Mouse (Mus musculus): ENCODE data around the gene Banp.

Gene Banp

DNA sequence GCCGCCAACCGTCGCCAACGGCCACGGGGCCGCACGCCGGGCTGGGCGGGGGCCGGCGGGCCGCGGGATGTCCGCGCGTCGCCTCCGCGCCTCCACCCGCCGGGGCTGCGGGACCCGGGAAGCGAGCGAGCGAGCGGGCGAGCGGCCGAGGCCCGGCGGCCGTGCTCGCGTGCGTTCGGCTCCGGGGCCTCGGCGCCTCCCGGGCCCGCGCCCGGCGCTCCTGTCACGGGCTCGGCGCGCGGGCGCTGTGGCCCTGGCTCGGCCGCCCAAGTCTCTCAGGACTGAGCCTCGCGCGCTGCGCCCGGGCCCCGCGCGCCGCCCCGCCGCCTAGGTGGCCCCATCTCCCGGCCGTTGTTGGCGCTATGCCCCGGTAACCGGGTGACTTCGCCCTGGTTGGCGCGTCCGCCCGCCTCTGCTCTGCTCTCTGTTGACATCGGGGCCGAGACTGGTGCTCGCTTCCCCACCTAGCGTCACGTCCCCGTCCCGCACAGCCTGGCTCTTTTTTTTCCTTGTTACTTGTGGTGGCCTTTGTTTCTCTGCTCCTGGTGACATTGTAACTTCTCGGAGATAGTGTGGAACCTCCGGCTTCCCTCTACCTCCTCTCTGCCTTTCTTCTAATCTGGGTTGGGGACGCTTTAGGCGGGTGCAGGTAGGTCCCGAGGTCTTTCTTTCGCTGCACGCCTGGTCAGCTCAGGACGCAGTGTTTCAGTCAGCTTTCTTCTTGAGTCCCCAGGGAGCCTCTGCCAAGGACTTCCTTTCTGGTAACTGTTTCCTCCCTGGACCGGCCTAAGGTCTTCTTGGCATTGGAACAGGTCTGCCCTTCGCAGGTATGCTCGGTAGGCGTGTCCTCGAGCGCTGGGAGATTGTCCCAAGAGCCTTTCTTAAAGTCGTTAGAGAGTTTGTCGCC is 1.5 kb downstream of the Banp start:
- DNase-seq (ENCODE audit: low read depth, low spot score) = peak; percentile 73

DNA sequence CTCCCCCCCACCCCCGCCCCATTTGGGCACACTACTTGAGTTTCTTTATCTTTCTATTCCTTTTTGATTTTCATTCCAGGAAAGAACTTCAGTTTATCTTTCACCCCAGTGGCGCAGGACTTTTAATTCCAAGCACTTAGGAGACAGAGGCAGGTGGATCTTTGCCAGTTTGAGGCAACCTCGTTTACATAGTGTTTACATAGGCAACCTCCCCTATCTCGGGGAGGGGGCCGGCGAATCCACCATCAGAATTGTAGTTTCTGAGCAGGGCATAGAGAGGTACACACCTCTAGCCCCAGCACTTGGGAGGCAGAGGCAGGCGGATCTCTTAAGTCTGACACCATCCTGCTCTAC is 2.1 kb downstream of the Banp start:
- DNase-seq (ENCODE audit: low read depth, low spot score) = no peak

DNA sequence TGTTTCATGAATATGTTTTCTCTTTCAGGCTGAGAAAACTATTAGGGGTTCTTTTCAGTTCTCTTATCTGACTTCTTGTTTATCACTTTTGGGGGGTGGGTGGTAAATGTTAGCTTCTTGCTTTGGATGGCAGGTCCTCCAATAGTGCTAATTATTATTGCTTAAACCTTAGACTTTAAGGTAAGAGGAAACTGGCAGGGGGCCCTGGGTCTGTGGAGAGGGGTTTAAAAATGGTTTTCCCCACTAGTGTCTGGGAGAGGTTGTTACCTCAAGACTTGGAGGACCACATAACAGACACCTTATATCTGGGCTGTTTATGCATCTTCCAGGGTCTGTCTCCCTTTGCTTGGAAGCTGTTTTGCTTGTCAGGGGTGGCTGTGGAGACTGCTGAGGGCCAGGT is 2.6 kb downstream of the Banp start:
- DNase-seq (ENCODE audit: low read depth, low spot score) = no peak

DNA sequence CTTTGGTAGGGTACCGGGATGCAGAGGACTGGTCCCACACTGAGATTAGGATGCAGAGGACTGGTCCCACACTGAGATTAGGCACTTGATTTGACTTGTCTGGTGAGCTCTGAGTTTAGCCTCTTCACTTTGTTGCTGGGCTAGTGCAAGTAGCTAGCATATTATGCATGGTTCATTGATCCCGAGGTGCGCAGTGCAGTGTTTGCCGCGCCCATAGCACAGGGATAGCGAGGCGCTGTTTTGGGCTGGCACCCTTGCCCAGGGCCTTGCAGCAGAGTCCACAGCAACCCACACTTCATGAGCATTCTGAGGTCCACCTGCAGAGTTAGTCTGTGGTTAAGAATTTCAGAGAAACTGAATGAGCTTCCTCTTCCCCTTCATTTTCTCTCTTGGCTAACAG is 3.2 kb downstream of the Banp start:
- DNase-seq (ENCODE audit: low read depth, low spot score) = no peak

DNA sequence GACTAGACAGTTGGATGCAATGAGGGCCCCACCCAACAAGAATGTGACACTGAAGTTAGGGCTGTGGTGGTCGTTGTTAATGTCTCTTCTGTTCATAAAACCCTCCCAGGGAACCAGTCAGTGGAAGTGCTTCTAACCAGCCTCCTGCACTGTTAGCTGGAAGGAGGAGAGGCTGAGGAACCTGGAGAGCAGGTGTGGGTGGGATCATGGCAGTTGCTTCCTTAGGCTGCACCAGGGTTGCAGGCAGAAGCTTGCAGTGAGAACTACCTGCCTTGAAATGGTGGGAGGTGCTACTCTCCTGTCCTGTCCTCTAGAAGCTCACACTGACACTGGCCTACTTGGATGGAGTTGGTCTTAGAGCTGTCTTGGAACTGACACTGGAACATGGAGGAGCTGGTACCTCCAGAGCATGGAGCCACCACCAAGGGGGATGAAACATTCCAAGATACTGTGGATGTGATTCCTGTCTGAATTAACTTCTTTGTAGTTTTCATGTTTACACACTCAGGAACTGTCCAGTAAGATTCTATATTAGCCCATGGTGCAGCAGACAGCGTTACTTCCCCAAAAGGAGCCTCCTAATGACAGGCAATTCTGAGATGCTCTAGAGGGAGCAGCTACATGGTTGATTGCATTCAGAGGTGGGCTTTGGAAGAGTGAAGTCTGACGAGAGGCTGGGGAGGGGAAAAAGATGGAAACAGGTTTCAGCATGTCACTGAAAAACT is 4.4 kb downstream of the Banp start:
- DNase-seq (ENCODE audit: low read depth, low spot score) = no peak

DNA sequence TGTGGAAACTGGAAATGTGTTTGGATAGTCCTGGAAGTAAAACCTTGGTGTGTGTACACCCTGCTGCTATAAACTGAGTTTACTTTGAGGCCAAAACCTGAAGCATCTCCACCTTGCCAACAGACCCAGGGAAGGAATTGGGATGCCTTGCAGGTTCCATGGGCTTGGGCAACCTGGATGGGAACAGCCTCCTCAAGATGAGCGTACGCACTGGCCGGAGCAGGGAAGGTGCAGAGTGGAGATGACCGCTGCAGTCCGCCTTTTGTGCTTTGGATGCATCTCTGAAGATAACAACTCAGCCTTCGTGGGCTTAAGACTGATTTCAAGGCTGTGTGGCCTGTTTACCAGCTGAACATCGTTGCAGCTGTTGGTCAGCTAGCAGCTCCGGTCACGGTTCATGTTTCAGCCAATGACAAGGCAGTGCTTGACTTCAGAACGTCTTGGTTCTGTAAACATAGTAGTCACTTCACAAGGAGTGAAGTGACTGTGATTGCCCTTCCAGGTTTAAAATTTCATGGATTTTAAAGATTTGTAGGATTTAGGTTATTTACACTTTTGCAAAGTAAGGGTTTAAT is 5.5 kb downstream of the Banp start:
- DNase-seq (ENCODE audit: low read depth, low spot score) = peak; percentile 71

DNA sequence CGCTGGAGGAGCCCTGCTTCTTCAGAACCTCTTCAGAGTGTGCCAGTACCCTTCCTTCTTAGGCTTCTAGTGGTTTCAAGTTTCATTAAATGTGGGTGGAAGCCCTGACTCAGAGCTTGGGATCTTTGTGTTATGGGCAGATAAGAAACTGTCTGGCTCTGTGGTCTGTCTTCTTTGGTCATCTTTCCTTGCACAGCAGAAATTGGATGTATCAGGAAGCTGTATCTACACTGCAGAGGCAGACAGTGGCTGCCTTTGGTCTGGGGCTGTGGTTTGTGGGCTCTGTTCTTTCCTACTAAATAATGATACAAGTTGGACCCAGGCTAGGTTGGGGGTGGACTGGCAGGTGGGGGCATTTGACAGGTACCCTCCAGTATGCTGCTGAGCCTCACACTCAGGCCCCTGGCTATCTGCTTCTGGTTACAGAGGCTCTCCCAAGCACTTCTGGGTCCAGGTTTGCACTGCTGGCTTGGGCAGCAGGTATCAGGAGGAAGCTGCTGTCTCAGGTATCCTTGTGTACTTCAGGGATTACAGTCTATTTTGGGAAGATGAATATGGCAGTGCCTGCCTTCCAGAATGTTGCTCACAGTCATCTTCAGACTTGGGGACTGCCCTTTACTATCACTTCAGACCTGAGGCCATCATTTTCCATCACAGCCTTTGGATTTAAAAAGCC is 6.4 kb downstream of the Banp start:
- DNase-seq (ENCODE audit: low read depth, low spot score) = peak; percentile 78

DNA sequence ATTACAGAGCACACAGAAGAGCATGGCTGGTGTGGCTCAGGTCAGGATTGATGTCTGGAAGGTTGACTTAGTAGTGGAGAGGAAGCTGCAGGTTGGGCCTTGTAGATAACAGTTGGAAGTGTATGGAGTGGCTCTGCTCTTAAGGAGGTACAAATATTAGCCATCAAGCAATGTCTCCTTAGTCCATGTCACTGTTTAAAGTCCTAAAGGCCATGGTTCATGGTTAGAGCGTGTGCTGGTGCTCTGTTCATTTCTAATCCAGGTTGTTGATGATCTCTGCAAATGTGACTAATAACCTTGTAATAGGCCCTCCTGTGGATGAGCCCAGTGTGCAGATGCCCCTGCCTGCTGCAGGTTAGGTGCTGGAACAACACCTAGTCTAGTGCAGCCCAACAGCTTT is 8.8 kb downstream of the Banp start:
- no peak for DNase-seq (ENCODE audit: low read depth, low spot score)

DNA sequence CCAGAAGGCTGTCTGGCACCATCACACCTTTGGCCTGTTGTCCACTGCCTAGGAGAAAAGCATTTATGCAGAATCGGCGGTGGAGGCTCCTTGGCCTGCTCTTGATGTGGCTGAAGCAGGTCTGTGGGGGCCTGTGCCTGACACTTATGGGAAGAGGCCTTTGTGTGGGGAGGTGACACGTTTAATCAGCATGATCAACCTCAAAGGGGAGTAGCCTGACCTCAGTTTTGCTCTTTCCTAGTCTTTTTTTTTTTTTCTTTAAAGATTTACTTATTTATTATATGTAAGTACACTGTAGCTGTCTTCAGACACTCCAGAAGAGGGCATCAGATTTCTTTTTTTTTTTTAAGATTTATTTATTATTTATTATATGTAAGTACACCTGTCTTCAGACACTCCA is 13.3 kb downstream of the Banp start:
- DNase-seq (ENCODE audit: low read depth, low spot score) = no peak

DNA sequence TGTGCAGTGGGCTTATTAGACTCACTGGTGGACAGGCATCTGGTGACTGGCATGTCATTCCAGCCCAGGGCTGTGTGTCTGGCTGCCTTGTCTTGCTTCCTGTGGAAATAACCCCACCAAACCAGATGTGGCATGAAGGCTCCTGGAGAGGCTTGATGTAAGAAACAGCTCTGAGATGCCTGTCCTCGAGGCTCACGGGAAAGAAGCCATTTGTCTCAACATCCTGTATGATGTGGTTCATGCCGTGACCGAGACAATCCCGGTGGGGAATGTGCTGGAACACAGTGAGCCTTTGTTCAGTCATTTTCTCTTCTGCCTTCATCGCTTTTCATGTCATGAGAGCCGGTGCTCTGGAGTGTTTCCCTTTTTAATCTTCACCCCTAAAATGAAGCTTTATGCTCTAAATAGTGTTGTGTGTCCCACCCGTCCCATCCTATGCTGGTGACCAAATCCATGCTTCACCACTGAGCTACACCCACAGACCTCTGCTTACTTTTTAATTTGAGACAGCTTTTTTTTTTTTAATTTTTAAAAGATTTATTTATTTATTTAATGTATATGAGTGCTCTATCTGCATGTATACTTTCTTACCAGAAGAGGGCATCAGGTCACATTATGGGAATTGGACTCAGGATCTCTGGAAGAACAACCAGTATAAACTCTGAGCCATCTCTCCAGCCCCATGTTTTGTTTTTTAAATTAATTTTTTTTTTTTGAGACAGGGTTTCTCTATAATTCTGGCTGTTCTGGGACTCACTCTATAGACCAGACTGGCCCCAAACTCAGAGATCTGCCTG is 15.4 kb downstream of the Banp start:
- no peak for DNase-seq (ENCODE audit: low read depth, low spot score)

DNA sequence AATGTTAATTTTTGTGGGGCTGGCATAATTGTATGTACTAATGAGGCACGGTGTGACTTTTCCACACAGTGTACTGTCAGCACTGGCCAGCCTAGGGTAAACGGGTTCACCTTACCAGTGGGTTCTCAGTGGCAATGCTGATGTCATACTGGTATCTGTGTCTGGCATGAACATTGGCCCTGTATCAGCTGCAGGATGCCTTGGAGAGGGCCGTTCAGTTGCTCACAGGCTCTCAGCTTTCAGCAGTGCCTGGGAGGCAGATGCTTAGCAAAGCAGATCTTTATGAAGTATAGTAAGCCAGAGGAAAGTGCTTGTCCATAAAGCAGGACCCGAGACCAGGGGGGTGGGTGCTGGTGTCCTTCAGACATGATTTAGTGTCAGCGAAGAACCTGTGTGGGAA is 16.6 kb downstream of the Banp start:
- peak; percentile 84 for DNase-seq (ENCODE audit: low read depth, low spot score)

DNA sequence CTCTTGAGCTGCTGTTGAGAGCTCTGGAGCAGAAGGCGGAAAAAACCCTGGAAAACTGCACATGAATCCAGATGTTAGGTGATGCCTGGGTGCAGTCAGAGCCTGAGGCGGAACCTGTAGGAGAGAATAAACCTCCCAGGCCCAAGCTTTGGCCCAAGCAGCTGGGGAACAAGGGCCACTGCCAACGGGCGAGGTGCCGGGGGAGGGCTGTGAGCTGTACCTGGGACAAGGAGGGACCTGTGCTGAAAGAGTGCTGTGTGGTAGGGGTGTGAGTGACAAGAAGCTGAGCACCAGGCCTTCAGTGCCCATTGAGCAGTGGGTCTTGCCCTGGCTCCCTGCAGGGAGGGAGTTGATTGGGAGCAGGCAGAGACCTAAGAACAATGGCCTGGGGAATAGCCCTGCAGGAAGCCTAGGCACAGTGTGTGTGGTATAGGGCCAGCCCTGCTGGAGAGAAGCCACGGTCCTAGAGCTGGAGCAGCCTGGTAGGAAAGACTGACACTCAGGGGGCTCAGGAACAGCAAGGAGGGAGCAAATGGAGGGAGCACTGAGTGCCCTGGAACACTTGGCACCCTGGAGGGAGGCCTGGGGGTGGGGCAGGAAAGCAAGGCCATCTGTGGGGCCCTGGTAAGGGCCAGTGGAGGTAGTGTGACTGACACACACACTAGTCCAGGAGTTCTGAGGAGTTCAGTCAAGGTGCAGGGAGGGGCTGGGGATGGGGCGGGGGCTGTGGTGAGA is 17.3 kb downstream of the Banp start:
- no peak for DNase-seq (ENCODE audit: low read depth, low spot score)

DNA sequence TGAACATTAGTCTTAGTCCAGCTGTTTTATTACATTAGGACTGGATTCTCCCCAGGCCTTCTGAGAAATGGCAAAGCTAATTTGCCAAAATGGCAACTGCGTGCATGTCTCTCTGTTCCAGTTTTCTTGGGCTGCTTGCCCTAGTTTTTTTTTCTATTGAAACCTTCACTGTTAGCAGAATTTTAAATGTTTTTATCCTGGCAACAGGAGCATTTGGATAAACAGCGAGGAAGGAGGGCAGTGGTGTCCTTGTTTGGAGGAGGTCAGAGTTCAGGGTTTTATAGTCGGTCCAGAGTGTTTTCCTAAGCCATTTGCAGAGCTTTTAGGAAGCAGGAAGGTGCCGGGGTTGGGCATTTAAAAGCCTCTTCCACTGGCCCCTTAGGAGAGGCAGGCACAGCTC is 18.4 kb downstream of the Banp start:
- DNase-seq (ENCODE audit: low read depth, low spot score) = no peak

DNA sequence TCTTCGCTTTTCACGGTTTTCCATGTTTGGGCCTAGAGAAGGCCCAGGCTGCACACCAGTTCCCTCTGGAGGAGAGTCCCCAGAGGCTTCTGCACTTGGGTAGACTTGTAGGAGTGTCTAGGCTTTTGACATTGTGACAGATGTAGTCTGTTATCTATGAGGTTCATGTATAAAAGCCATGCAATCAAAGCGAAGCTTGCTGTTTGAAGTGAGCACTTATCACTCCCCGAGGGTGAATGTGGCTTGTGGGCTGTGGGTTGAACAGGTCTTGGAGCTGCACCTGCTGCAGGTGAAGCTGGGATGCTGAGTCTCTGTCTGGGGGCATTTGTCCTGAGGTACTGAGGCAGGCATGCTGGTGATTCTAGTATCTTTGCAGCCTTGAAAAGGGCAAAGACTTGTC is 19.0 kb downstream of the Banp start:
- DNase-seq (ENCODE audit: low read depth, low spot score) = no peak

DNA sequence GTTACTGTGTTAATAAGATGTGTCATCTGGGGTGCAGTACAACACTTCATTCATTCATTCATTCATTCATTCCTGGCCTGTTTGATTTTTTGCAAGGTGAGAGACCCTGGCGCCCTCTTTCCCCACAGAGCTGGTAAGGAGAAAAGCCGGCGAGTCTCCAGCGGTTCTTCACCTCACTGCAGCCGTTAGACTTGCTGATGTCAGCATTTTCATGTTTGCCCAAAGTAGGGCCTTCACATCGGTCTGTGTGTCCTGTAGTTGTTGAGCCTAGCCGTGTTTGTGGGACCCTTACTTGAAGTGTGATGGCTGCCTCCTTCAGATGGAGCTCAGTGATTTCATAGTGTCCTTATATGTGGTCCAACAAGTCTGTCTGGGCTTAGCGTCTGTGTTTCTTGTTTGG is 20.7 kb downstream of the Banp start:
- DNase-seq (ENCODE audit: low read depth, low spot score) = no peak

DNA sequence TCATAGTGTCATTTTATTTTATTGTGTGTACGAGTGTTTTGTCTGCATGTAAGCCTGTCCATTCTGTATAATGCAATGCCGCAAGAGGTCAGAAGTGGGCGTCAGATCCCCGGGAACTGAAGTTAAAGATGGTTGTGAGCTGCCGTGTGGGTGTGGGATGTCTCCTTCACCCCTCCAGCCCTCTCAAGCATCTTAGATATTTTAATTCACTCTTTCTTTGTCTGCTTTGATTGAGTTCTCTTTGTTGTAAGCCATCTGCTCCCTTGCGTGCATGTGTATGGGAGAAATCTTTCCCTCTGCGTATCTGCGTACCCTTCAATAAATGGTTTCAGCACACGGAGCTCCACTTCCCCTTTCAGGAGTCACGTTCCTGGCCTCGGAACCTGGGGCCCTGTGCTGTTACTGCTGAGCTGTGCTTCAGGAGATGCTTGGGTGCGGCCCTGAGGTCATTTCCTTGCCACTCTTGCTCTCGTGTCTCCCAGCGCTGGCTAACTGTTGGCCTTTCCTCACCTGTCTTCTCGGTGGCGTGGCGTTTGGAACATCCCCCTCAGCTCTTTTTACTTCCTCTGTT is 22.0 kb downstream of the Banp start:
- no peak for DNase-seq (ENCODE audit: low read depth, low spot score)

DNA sequence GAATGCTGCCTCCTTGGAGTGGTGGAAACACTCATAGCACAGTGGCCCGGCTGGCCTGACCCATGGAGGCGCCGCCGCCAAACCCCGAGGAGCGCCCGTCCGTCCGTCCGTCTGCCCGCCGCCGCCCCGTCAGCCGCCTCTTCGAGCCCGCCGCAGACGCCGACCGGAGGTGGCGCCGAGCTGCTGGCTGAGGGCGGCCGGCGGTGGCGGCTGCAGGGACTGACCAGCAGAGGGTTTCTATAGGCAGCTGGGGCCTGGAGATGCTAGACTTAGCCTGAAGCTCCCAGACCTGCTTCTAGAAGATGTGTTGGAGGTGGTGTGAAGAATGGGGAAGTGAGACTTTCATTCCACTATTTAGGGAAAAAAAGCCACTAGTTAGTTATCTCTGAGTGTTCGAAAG is 24.4 kb downstream of the Banp start:
- DNase-seq (ENCODE audit: low read depth, low spot score) = no peak

DNA sequence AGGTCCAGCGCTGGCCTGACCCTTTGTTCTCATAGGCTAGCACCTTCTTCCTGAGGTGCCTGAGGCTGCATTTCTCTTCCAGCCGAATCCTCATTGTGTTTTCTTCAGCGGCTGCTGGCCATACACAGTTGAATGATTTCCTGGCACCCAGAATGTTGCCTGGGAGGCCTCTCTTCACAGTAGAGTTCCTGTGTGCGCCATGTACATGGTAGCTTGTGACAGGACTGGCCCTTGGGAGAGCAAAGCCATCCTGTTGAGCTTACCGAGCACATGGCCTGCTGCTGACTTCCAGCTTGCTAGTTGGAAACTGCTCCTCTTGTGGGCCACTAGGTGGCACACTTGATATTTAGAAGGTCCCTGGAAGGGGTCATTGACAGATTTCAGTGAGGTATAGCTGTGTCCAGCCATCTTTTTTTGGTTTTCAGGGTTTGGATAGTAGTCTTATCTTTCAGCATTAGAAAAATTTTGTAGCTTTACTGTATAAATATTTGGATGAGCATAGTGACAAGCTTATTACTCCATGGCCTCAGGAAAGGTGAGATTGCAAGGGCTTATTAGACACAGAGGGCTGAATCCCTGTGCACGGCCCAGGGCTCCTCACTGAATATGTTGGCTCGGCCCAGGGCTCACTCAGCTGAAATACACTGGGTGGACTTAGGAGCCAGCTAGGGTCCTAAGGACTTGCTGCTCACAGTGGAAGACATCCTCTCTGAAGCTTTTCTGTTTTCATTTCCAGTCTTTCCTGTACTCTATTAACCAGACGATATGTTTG is 28.5 kb downstream of the Banp start:
- DNase-seq (ENCODE audit: low read depth, low spot score) = peak; percentile 77

DNA sequence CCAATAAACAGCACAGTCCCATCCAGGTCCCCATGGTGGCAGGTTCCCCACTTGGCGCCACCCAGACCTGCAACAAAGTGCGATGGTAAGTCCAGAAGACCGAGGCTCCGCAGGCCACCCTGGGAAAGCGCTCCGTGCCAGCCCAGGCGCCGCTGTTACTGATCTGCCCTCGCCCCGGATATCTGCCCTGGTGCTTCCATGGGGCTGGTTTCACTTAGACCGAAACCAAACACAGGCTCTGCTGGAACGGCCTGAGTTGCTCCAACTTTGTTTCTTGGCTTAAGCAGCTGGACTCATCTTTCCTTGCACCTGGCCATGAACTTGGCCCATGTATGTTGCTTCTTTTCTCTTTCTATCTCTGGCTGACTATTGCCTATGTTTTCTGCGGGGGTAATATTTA is 29.1 kb downstream of the Banp start:
- peak; percentile 71 for DNase-seq (ENCODE audit: low read depth, low spot score)

Measured in skeletal muscle tissue, adult 2 months (tissue).